Mouse (Mus musculus) spleen, adult 2 months (tissue): ENCODE measurements around the gene Cog8. TPM values are rescaled to one million over a fixed set of nuclear protein-coding genes. Genes with fewer than 3 reads are reported as not detected.
"Not testable (repeated sequence)": the region's sequence is repeated elsewhere in the genome, so short reads cannot be mapped to it uniquely, and the experiment has no call there.

Experiments
- DNase-seq, 2 experiments: peaks; one replicate each; pipeline versions ENCODE4 v3.0.0 to v3.0.0-alpha.2; 2012 to 2021; ENCODE audit warnings: low spot score in 2 of 2, low read depth in 1 of 2
- H3K27ac ChIP-seq: fragments of 200-500 bp; 2 replicates; pipeline ENCODE4 v1.5.1; 2012; ENCODE audit warnings: low read length, inconsistent platforms; ENCODE audit not compliant: insufficient read depth
- H3K27me3 ChIP-seq: fragments of 200-500 bp; 2 replicates; pipeline ENCODE4 v1.6.1; 2012; ENCODE audit warnings: mild to moderate bottlenecking, moderate library complexity, low read length, inconsistent platforms; ENCODE audit not compliant: control insufficient read depth, insufficient read depth
- H3K36me3 ChIP-seq: fragments of 200-500 bp; 2 replicates; pipeline ENCODE4 v1.6.1; 2012; ENCODE audit warnings: mild to moderate bottlenecking, low read length, inconsistent platforms; ENCODE audit not compliant: control insufficient read depth, insufficient read depth
- H3K4me1 ChIP-seq: fragments of 200-500 bp; 2 replicates; pipeline ENCODE4 v1.6.1; 2011; ENCODE audit warnings: inconsistent platforms; ENCODE audit not compliant: control insufficient read depth, insufficient read depth, insufficient read length
- H3K4me3 ChIP-seq: fragments of 200-500 bp; 2 replicates; pipeline ENCODE4 v1.5.1; 2011; ENCODE audit warnings: mild to moderate bottlenecking, inconsistent platforms; ENCODE audit not compliant: insufficient read depth, insufficient read length; ENCODE audit errors: extremely low read depth
- CTCF ChIP-seq: fragments of 200-500 bp; IDR thresholded peaks from 2 replicates; pipeline ENCODE4 v1.5.1; 2011; ENCODE audit warnings: mild to moderate bottlenecking, inconsistent platforms; ENCODE audit not compliant: insufficient read depth, insufficient read length, insufficient replicate concordance; ENCODE audit errors: extremely low read depth
- POLR2A ChIP-seq: fragments of 200-500 bp; IDR thresholded peaks from 2 replicates; pipeline ENCODE4 v1.6.1; 2011; ENCODE audit warnings: low read depth, low read length, inconsistent platforms
- WGBS: fragments of 180-500 bp; shearing (Covaris S2); methylation state at CpG from one replicate; pipeline ENCODE4 v1.1.7; 2018; 5-methylcytosine and 5-hydroxymethylcytosine counted together
- polyA plus RNA-seq: library from polyadenylated mRNA; depleted of rRNA; stranded (reverse); fragments of >200 nt; gene quantifications from 2 replicates; pipeline ENCODE4 v1.2.3, GENCODE M21; 2012

The Cog8 gene
- polyA plus RNA-seq, 1 experiment: 31.6 TPM

DNA sequence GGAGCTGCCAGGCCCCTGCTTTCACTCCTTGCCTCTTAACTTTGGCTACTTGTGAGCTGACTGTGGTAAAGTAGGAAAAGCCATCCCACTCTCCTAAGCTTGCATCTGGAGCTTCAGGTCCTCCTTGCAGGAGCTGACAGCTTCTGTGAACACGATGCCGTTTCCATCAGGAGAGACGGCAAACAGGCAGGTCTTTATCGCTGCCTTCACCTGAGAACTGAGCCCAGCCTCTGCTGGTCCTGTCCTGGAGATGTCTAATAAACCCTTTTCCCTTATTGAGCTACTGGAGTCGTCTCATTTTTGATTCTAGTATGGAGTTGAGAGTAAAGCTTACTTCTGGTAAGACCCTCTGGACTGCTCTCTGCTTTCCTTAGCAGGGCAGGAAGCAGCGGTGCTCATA lies 11.0 kb downstream of the Cog8 start:
- Histone ChIP-seq H3K4me1 (peaks cover 4% of the 10 kb centered on the region; the same call in 1 of the 2 replicates), H3K4me3 (no peak overlapping the region), H3K36me3 (peaks cover 51% of the 10 kb centered on the region), H3K27ac (no peak overlapping the region), H3K27me3 (no peaks in the 10 kb centered on the region)
- TF ChIP-seq POLR2A: no peak
- no peak for TF ChIP-seq CTCF
- 91% methylated on average over 6 of the region's 6 CpGs for WGBS
- no peak for DNase-seq

DNA sequence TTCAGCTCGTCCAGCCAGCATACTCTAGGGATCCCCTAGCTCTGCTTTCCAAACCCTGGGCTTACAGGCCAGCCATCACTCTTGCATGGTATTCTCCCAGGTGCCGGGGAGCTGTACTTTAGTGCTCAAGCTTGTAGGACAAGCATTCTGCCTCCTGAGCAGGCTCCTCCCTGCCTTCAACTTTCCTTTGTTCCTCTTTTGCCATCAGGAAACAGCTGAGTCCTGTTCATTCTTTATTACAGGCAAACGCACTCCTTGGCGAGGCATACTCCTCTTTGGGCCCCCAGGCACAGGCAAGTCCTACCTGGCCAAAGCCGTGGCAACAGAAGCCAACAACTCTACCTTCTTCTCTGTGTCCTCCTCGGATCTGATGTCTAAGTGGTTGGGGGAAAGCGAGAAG lies 15.9 kb downstream of the Cog8 start:
- DNase-seq: no peak
- Histone ChIP-seq H3K4me1 (no peaks in the 10 kb centered on the region), H3K27me3 (no peaks in the 10 kb centered on the region), H3K27ac (no peak overlapping the region), H3K4me3 (no peak overlapping the region), H3K36me3 (peaks cover 48% of the 10 kb centered on the region)
- WGBS: 61% methylated on average over 7 of the region's 7 CpGs
- no peak for TF ChIP-seq CTCF
- no peak for TF ChIP-seq POLR2A

GRCm38 (mm10) chr8:107036626-107037025 lies 19.9 kb downstream of the Cog8 start:
- DNase-seq: no peak
- WGBS: 89% methylated on average over 8 of the region's 8 CpGs
- Histone ChIP-seq H3K36me3 (peaks cover 15% of the 10 kb centered on the region), H3K4me1 (peaks cover 8% of the 10 kb centered on the region; the same call in 1 of the 2 replicates), H3K27ac (no peak overlapping the region), H3K27me3 (no peaks in the 10 kb centered on the region), H3K4me3 (no peak overlapping the region)
- no peak for TF ChIP-seq CTCF
- no peak for TF ChIP-seq POLR2A

DNA sequence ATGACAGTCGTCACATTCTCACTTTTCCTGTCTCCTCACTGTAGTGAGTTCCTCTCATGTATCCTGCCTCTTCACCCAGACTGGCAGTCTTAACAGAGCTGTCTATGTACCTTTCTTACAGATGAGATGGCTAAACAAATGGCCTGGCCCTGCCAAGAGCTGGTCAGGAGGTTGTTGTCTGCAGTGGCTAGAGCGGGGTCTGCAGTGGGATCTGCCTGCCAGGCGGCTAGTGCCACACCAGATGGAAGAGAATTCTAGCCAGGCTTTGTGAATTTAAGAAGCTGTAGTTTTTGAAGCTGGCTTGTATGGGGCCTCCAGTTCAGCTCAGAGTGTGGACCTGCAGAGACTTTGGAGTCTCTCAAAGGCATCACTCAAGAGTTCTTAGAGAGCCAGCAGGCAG lies 20.8 kb downstream of the Cog8 start:
- Histone ChIP-seq H3K36me3 (peaks cover 9% of the 10 kb centered on the region; the same call in 1 of the 2 replicates), H3K27ac (no peak overlapping the region), H3K4me3 (no peak overlapping the region), H3K4me1 (peaks cover 8% of the 10 kb centered on the region; the same call in 1 of the 2 replicates), H3K27me3 (no peaks in the 10 kb centered on the region)
- no peak for TF ChIP-seq POLR2A
- TF ChIP-seq CTCF: no peak
- no peak for DNase-seq
- WGBS: 92% methylated on average over 3 of the region's 3 CpGs

- H3K27me3 ChIP-seq, DNase-seq, H3K27ac ChIP-seq, H3K4me1 ChIP-seq, H3K36me3 ChIP-seq, H3K4me3 ChIP-seq: not testable (repeated sequence)
- WGBS: 89% methylated on average over 2 of the region's 2 CpGs
These were observed 22.9 kb downstream of the Cog8 start for GRCm38 (mm10) chr8:107033609-107034008.

GRCm38 (mm10) chr8:107031577-107032090 lies 24.9 kb downstream of the Cog8 start:
- Histone ChIP-seq H3K27me3 (no peaks in the 10 kb centered on the region), H3K27ac (peak overlapping the region; percentile 69), H3K36me3 (peaks cover under 1% of the 10 kb centered on the region; the same call in 1 of the 2 replicates), H3K4me3 (peak overlapping the region; percentile 91), H3K4me1 (peaks cover 8% of the 10 kb centered on the region; the same call in 1 of the 2 replicates)
- TF ChIP-seq CTCF (no peak), POLR2A (no peak)
- no peak for DNase-seq
- WGBS: under 1% methylated on average over 40 of the region's 40 CpGs

- Histone ChIP-seq H3K36me3 (no peaks in the 10 kb centered on the region), H3K4me3 (peak within 1 kb of the TSS; percentile 91), H3K4me1 (peaks cover 8% of the 10 kb centered on the region; the same call in 1 of the 2 replicates), H3K27ac (peak within 1 kb of the TSS; percentile 69), H3K27me3 (no peaks in the 10 kb centered on the region)
- DNase-seq: peak; percentile 80 to 93
- WGBS: 6% methylated on average over 66 of the region's 66 CpGs
- TF ChIP-seq CTCF: peak; percentile 90
- TF ChIP-seq POLR2A: peak; percentile 75
These were observed 25.6 kb downstream of the Cog8 start, which contains the start of gene Vps4a for GRCm38 (mm10) chr8:107030650-107031576. TSS of gene Vps4a (plus strand) at chr8:107031222.
